Mouse (Mus musculus): ENCODE measurements around the gene Rad9b. TPM values are rescaled to one million over a fixed set of nuclear protein-coding genes. Genes with fewer than 3 reads are reported as not detected.
A peak's percentile ranks its signal among the peaks of the same experiment; 100 is the strongest.

The Rad9b gene
- polyA plus RNA-seq, 1 experiment from 2014 or later, result 6.2 TPM

- Histone ChIP-seq H3K27ac (replicated peaks) (0 out of 2 replicates have a peak overlapping the region, but pooled peaks have one; percentile 24), H3K4me1 (peaks cover 43% of the 10 kb centered on the region), H3K4me3 (no peak overlapping the region), H3K27me3 (replicated peaks) (no peaks in the 10 kb centered on the region), H3K4me2 (no peak overlapping the region), H3K9me3 (no peaks in the 10 kb centered on the region), H3K9ac (peak overlapping the region; percentile 5; the same call in 1 of the 2 replicates), H3K36me3 (peaks cover 50% of the 10 kb centered on the region)
- WGBS, result 65% methylated on average over 8 of the region's 8 CpGs
- no peak for ATAC-seq (ENCODE audit: extremely low read depth, insufficient number of reproducible peaks, low FRiP score, low TSS enrichment)
Observed at GRCm38 (mm10) chr5:122310699-122311098, 43.3 kb downstream of the Rad9b start.

- WGBS, result 82% methylated on average over 3 of the region's 3 CpGs
- H3K27ac ChIP-seq (replicated peaks), result no peak overlapping the region
- H3K9ac ChIP-seq, result no peak overlapping the region
- no peaks in the 10 kb centered on the region for H3K9me3 ChIP-seq
- no peaks in the 10 kb centered on the region for H3K27me3 ChIP-seq (replicated peaks)
- peaks cover 47% of the 10 kb centered on the region for H3K4me1 ChIP-seq
- no peak overlapping the region for H3K4me2 ChIP-seq
- no peak overlapping the region for H3K4me3 ChIP-seq
- peaks cover 30% of the 10 kb centered on the region for H3K36me3 ChIP-seq
- no peak for ATAC-seq (ENCODE audit: extremely low read depth, insufficient number of reproducible peaks, low FRiP score, low TSS enrichment)
Observed at GRCm38 (mm10) chr5:122306536-122306935, 47.5 kb downstream of the Rad9b start.

GRCm38 (mm10) chr5:122305472-122305871 is 48.6 kb downstream of the Rad9b start:
- Histone ChIP-seq H3K27ac (replicated peaks) (no peak overlapping the region), H3K36me3 (peaks cover 21% of the 10 kb centered on the region), H3K27me3 (replicated peaks) (no peaks in the 10 kb centered on the region), H3K9ac (no peak overlapping the region), H3K4me1 (peaks cover 41% of the 10 kb centered on the region), H3K9me3 (no peaks in the 10 kb centered on the region), H3K4me3 (no peak overlapping the region), H3K4me2 (no peak overlapping the region)
- 95% methylated on average over 7 of the region's 7 CpGs for WGBS
- ATAC-seq (ENCODE audit: extremely low read depth, insufficient number of reproducible peaks, low FRiP score, low TSS enrichment), result no peak

- no peak overlapping the region for H3K4me3 ChIP-seq
- WGBS, result 62% methylated on average over 6 of the region's 6 CpGs
- H3K4me2 ChIP-seq, result no peak overlapping the region
- no peak overlapping the region for H3K9ac ChIP-seq
- no peaks in the 10 kb centered on the region for H3K27me3 ChIP-seq (replicated peaks)
- H3K9me3 ChIP-seq, result no peaks in the 10 kb centered on the region
- ATAC-seq (ENCODE audit: extremely low read depth, insufficient number of reproducible peaks, low FRiP score, low TSS enrichment), result no peak
- peak overlapping the region; percentile 34 for H3K27ac ChIP-seq (replicated peaks)
- peaks cover 48% of the 10 kb centered on the region for H3K4me1 ChIP-seq
- H3K36me3 ChIP-seq, result peaks cover 19% of the 10 kb centered on the region
Observed at GRCm38 (mm10) chr5:122304541-122304940, 49.5 kb downstream of the Rad9b start.

- peak overlapping the region; percentile 34; the same call in 1 of the 2 replicates for H3K27ac ChIP-seq (replicated peaks)
- ATAC-seq (ENCODE audit: extremely low read depth, insufficient number of reproducible peaks, low FRiP score, low TSS enrichment), result no peak
- 85% methylated on average over 7 of the region's 7 CpGs for WGBS
Observed at GRCm38 (mm10) chr5:122303937-122304336, 50.1 kb downstream of the Rad9b start.

GRCm38 (mm10) chr5:122302810-122303745 is 51.0 kb downstream of the Rad9b start:
- Histone ChIP-seq H3K4me1 (peaks cover 55% of the 10 kb centered on the region), H3K9ac (peak overlapping the region; percentile 62; the same call in 1 of the 2 replicates), H3K27me3 (replicated peaks) (no peaks in the 10 kb centered on the region), H3K4me3 (no peak overlapping the region), H3K36me3 (peaks cover 7% of the 10 kb centered on the region), H3K9me3 (no peaks in the 10 kb centered on the region), H3K27ac (replicated peaks) (peak overlapping the region; percentile 34; the same call in 1 of the 2 replicates), H3K4me2 (no peak overlapping the region)
- no peak for ATAC-seq (ENCODE audit: extremely low read depth, insufficient number of reproducible peaks, low FRiP score, low TSS enrichment)
- WGBS, result 60% methylated on average over 17 of the region's 17 CpGs

More at GRCm38 (mm10) chr5:122303937-122304336, 50.1 kb downstream of the Rad9b start:
- Histone ChIP-seq H3K4me2 (no peak overlapping the region), H3K9me3 (no peaks in the 10 kb centered on the region), H3K27me3 (replicated peaks) (no peaks in the 10 kb centered on the region), H3K36me3 (peaks cover 16% of the 10 kb centered on the region), H3K4me3 (no peak overlapping the region), H3K4me1 (peaks cover 48% of the 10 kb centered on the region), H3K9ac (0 out of 2 replicates have a peak overlapping the region, but pooled peaks have one; percentile 37)

- Histone ChIP-seq H3K27ac (replicated peaks) (no peak overlapping the region), H3K4me1 (peaks cover 58% of the 10 kb centered on the region)
Observed at GRCm38 (mm10) chr5:122300071-122300518, 53.9 kb downstream of the Rad9b start.

GRCm38 (mm10) chr5:122295113-122295935 is 58.7 kb downstream of the Rad9b start:
- peaks cover 67% of the 10 kb centered on the region for H3K4me1 ChIP-seq
- no peak for ATAC-seq (ENCODE audit: extremely low read depth, insufficient number of reproducible peaks, low FRiP score, low TSS enrichment)
- H3K4me2 ChIP-seq, result no peak overlapping the region
- no peak overlapping the region for H3K4me3 ChIP-seq
- H3K27me3 ChIP-seq (replicated peaks), result no peaks in the 10 kb centered on the region
- H3K9ac ChIP-seq, result no peak overlapping the region
- 80% methylated on average over 14 of the region's 14 CpGs for WGBS
- no peaks in the 10 kb centered on the region; the same call in 1 of the 2 replicates for H3K36me3 ChIP-seq
- H3K9me3 ChIP-seq, result no peaks in the 10 kb centered on the region
- no peak overlapping the region for H3K27ac ChIP-seq (replicated peaks)

More at GRCm38 (mm10) chr5:122300071-122300518, 53.9 kb downstream of the Rad9b start:
- 81% methylated on average over 6 of the region's 6 CpGs for WGBS
- H3K9me3 ChIP-seq, result no peaks in the 10 kb centered on the region
- H3K36me3 ChIP-seq, result no peaks in the 10 kb centered on the region; the same call in 1 of the 2 replicates
- no peak for ATAC-seq (ENCODE audit: extremely low read depth, insufficient number of reproducible peaks, low FRiP score, low TSS enrichment)
- H3K9ac ChIP-seq, result no peak overlapping the region
- no peaks in the 10 kb centered on the region for H3K27me3 ChIP-seq (replicated peaks)
- no peak overlapping the region for H3K4me3 ChIP-seq
- no peak overlapping the region for H3K4me2 ChIP-seq

- Histone ChIP-seq H3K4me3 (no peak overlapping the region), H3K36me3 (0 out of 2 replicates have a peak, but pooled peaks cover 6% of the 10 kb centered on the region), H3K9me3 (no peaks in the 10 kb centered on the region), H3K27ac (replicated peaks) (peak overlapping the region; percentile 56; the same call in 1 of the 2 replicates), H3K9ac (peak overlapping the region; percentile 34; the same call in 1 of the 2 replicates), H3K27me3 (replicated peaks) (no peaks in the 10 kb centered on the region), H3K4me2 (no peak overlapping the region), H3K4me1 (peaks cover 59% of the 10 kb centered on the region)
- ATAC-seq (ENCODE audit: extremely low read depth, insufficient number of reproducible peaks, low FRiP score, low TSS enrichment), result no peak
- WGBS, result 80% methylated on average over 3 of the region's 3 CpGs
Observed at GRCm38 (mm10) chr5:122294219-122294735, 59.8 kb downstream of the Rad9b start.

GRCm38 (mm10) chr5:122293131-122293530 is 60.9 kb downstream of the Rad9b start:
- no peak overlapping the region for H3K9ac ChIP-seq
- H3K4me1 ChIP-seq, result peaks cover 56% of the 10 kb centered on the region
- H3K27ac ChIP-seq (replicated peaks), result peak overlapping the region; percentile 56
- peaks cover 14% of the 10 kb centered on the region; the same call in 1 of the 2 replicates for H3K36me3 ChIP-seq
- H3K9me3 ChIP-seq, result no peaks in the 10 kb centered on the region
- no peak overlapping the region for H3K4me3 ChIP-seq
- no peak for ATAC-seq (ENCODE audit: extremely low read depth, insufficient number of reproducible peaks, low FRiP score, low TSS enrichment)
- no peaks in the 10 kb centered on the region for H3K27me3 ChIP-seq (replicated peaks)
- 58% methylated on average over 6 of the region's 6 CpGs for WGBS
- H3K4me2 ChIP-seq, result no peak overlapping the region

All from heart, embryonic 13.5 days (tissue).